In the genomic region with DNA sequence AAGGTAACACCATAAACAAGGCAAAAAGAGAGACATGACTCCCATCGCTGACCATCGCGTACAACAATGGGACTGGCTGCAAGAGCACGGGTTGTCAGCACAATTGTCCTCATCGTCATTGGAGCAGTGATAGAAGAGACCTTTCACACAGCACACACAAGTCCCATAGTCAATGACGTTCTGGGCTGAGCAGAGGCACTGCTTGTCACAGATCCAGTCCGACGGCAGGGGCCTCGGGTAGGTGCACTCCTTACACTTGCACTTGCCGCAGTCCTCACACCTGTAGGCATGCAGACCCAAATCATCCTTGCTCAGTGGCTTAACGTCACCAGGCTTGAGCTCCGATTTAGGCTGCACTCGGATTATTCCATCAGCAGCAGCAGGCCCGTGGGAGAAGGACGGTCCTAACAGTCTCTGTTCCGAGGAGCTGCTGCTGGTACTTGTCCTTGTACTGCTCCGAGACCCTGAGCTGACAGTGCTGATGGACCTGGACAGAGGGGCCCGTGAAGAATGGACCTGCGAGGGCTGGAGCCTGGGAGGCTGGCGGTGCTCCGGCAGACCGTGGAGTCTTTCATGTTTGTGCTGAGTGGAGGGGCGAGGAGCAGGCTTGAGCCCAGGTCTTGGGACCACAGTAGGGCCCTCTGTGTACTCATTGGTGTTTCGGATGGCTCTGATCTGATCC, we compare ENCODE assay signal across 8 mouse cellular contexts. TPM values are rescaled to one million over a fixed set of nuclear protein-coding genes. Genes with fewer than 3 reads are reported as not detected.
A peak's percentile ranks its signal among the peaks of the same experiment; 100 is the strongest.
DNase-seq lines count a peak whose midpoint lies in the region; ATAC-seq lines count a peak whose summit lies in the region.

No protein-coding gene starts in this region.

- H3K36me3 ChIP-seq in forebrain, embryonic 16.5 days (ENCODE audit: control insufficient read depth, insufficient read depth): no peaks in the 10 kb centered on the region
- H3K36me3 ChIP-seq in hindbrain, embryonic 12.5 days: 0 out of 2 replicates have a peak, but pooled peaks cover 4% of the 10 kb centered on the region

- H3K4me2 ChIP-seq in forebrain, embryonic 16.5 days (ENCODE audit: low read length): peak overlapping the region; percentile 64
- peak overlapping the region; percentile 86 for H3K4me2 ChIP-seq in hindbrain, embryonic 12.5 days (replicated peaks)

- no peaks in the 10 kb centered on the region for H3K9me3 ChIP-seq in forebrain, embryonic 16.5 days (ENCODE audit: control insufficient read depth, low read length)
- H3K9me3 ChIP-seq in hindbrain, embryonic 12.5 days (replicated peaks): no peaks in the 10 kb centered on the region

- no peaks in the 10 kb centered on the region for H3K27me3 ChIP-seq in forebrain, embryonic 16.5 days (replicated peaks; ENCODE audit: control insufficient read depth, insufficient read depth, low read length)
- H3K27me3 ChIP-seq in hindbrain, embryonic 12.5 days: no peaks in the 10 kb centered on the region

- H3K9ac ChIP-seq in forebrain, embryonic 16.5 days (replicated peaks; ENCODE audit: low read depth, low read length): peak overlapping the region; percentile 0
- peak overlapping the region; percentile 96 for H3K9ac ChIP-seq in hindbrain, embryonic 12.5 days

- 48% methylated on average over 24 of the region's 24 CpGs for WGBS in forebrain, embryonic 16.5 days
- WGBS in hindbrain, embryonic 12.5 days: 36% methylated on average over 24 of the region's 24 CpGs

- peaks cover 18% of the 10 kb centered on the region for H3K4me1 ChIP-seq in forebrain, embryonic 16.5 days (replicated peaks; ENCODE audit: control insufficient read depth, insufficient read depth, low read length)
- H3K4me1 ChIP-seq in hindbrain, embryonic 12.5 days: peaks cover 18% of the 10 kb centered on the region

- peak; percentile 58 for DNase-seq in NIH3T3 (ENCODE audit: low read depth)
- DNase-seq in adrenal gland, postnatal 4 days (ENCODE audit: low spot score in 2 of 2): peak; percentile 10 to 18
- DNase-seq in left cerebral cortex, postnatal 25 days (ENCODE audit: low spot score in 2 of 2): peak; percentile 49 to 56

- H3K27ac ChIP-seq in forebrain, embryonic 16.5 days (ENCODE audit: low read length): no peak overlapping the region
- peak overlapping the region; percentile 48 for H3K27ac ChIP-seq in hindbrain, embryonic 12.5 days

- intact Hi-C loops in left cerebral cortex, postnatal 25 days (cut with DNase I): no loop called here

- H3K4me3 ChIP-seq in forebrain, embryonic 16.5 days (replicated peaks; ENCODE audit: low read length): peak overlapping the region; percentile 81
- H3K4me3 ChIP-seq in hindbrain, embryonic 12.5 days: peak overlapping the region; percentile 79

- ATAC-seq in forebrain, embryonic 16.5 days: no peak
- no peak for ATAC-seq in hindbrain, embryonic 12.5 days (ENCODE audit: low FRiP score)
- ATAC-seq in monocyte, adult 5-6 weeks (replicated peaks; ENCODE audit: insufficient number of reproducible peaks, low FRiP score, low TSS enrichment, poor library complexity, severe bottlenecking): 0 out of 2 replicates have a peak, but pooled peaks have one; percentile 9
- ATAC-seq in erythroid progenitor cell, adult 5-6 weeks (replicated peaks; ENCODE audit: low FRiP score, poor library complexity, severe bottlenecking): no peak
- no peak for ATAC-seq in activated CD4-positive, CD25-positive, alpha-beta regulatory T cell, adult 4 months

RNA-seq across cellular contexts. Expression of a gene that starts 3.5 kb away (rescaled TPM):
- 10 to 100 TPM; 51.5 to 55.0 TPM for total RNA-seq in adrenal gland, postnatal 4 days (2021)
- polyA plus RNA-seq in forebrain, embryonic 16.5 days (2015; fragmentation: Nextera tagmentation; extraction: Ambion mirVana): 29.6 and 39.0 TPM in 2 replicates
- 35.6 and 46.7 TPM in 2 replicates for polyA plus RNA-seq in hindbrain, embryonic 12.5 days (2016; fragmentation: Nextera tagmentation; extraction: Ambion mirVana)
- total RNA-seq in left cerebral cortex, postnatal 25 days (2021): 100 to 1,000 TPM; 102 to 104 TPM
- total RNA-seq in monocyte, adult 5-6 weeks (2017): 81.2 to 123 TPM (median 94.5 TPM) in 3 replicates
- total RNA-seq in erythroid progenitor cell, adult 5-6 weeks (2015; ENCODE audit: low replicate concordance): 5.0 and 5.9 TPM in 2 replicates
- 4.6 TPM in 1 of 2 replicates, not detected in the other for total RNA-seq in erythroid progenitor cell, adult 5-6 weeks (2017; ENCODE audit: low replicate concordance)
- not detected for polyA plus RNA-seq in activated CD4-positive, CD25-positive, alpha-beta regulatory T cell, adult 4 months (2017; shearing (Covaris generic))

Comparison
In these comparisons a context has a peak if more than half of its experiments do, and no peak if none do; other contexts are left out.
1. RNA of a gene that starts 3.5 kb away (total RNA-seq): 102 to 104 TPM in left cerebral cortex, postnatal 25 days, 81.2 to 123 TPM in monocyte, adult 5-6 weeks and 51.5 to 55.0 TPM in adrenal gland, postnatal 4 days; 4.6 to 5.9 TPM in erythroid progenitor cell, adult 5-6 weeks; every median in the first group is over 4 times any median in the second.
2. Peak in every context shown above with its lines, with median percentiles within 50 percentile points of each other: DNase-seq.